Mouse (Mus musculus) spleen, adult 18-20 months (tissue): ENCODE data around the gene Adam8.

ENCODE experiments used
- DNase-seq, 2 experiments: peaks; one replicate each; pipeline ENCODE4 v3.0.0; 2022; ENCODE audit warnings: mixed read lengths in 2 of 2

Adam8 gene

DNA sequence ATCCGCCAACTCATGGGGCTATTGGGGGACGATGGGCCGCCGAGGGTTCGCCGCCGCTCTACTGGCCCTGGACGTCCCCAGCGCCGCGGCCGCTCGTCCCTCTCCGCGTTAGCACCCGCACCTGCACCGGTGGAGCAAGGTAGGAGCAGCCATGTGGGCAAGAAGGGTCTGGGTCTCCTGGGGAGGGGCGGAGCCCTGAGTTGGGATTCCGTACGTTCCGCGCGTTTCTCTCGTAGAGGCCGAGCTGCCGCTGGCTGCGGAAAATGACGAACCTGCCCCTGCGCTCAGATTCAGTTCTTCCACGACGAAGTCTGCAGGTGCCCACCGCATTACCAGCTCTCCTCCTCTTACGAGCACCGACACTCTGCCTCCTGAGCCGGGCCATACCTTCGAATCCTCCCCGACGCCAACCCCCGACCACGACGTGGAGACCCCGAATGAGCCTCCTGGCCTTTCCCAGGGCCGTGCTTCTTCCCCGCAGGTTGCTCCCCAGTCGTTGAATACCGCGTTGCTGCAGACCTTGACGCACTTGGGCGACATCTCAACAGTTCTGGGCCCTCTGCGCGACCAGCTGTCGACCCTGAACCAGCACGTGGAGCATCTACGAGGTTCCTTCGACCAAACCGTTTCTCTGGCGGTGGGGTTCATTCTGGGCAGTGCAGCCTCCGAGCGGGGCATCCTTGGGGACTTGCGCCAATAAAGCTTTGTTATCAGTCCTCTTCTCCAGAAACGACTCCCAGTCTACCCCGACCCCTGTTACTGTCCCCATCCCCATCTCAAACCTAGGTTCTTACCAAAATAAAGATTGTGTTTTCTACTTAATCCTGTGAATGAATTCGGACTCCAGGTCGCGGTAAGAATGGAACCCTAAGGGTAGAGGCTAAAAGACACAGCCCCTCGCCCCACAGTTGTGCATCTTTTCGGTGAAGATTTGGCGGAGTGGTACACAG, 47.8 kb downstream of the Adam8 start:
- DNase-seq = no peak

DNA sequence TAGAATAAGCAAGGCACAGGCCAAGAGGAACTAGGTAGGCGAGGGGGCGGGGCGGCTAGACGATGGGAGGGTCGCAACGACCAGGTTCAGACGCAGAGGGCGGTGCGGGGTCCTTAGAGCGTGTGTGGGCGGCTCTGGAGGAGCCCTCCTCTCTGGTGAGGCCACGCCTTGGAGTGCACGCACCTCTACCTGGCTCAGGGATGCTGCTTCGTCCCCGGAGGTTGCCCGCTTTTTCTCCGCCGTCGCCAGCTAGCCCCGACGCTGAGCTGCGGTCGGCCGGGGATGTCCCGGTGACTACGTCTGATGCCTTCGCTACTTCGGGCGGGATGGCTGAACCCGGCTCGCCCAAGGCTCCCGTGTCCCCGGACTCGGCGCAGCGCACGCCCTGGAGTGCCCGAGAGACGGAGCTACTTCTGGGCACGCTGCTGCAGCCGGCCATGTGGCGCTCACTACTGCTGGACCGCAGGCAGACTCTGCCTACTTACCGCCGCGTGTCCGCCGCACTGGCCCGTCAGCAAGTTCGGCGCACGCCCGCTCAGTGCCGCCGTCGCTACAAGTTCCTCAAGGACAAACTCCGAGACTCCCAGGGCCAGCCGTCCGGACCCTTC, 48.6 kb downstream of the Adam8 start, which contains the start of gene Utf1:
TSS of gene Utf1 (plus strand) at position 116 of the 608 bp plus-strand sequence.
- DNase-seq = peak in 1 of 2 experiments; percentile 30

DNA sequence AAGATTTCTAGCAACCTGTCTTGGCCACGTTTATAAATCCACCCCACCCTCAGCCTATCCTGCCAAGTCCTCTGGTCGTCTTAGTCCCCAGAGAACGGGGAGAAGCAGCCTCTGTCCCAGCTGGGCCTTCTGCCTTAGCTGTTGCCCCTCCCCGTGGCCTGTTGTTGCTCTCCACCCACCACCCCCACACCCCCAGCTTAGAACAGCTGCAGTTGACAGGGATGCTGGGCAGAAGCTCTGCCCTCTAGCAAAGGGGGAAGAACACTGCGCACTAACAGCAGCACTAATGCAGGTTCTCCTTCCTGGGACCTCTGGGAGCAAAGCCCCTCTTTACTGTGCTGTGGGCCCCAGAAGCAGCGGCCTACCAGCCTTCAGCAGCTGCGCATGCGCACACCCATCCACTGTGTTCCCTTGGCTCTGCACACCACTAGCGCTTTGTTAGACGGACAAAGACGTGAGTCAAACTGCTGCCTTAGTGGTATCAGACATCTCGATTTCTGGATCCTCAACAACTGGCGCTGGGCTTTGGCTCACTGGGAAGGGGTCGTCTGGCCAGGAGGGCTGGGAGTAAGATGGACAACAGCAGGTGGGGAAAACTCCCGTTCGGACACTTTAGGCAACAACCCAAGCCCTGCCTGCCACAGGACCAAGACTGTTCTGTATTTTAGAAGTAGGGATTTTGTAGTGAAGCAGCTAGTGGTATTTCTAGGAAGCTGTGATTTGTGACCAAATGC, 51.7 kb downstream of the Adam8 start:
- DNase-seq = no peak

DNA sequence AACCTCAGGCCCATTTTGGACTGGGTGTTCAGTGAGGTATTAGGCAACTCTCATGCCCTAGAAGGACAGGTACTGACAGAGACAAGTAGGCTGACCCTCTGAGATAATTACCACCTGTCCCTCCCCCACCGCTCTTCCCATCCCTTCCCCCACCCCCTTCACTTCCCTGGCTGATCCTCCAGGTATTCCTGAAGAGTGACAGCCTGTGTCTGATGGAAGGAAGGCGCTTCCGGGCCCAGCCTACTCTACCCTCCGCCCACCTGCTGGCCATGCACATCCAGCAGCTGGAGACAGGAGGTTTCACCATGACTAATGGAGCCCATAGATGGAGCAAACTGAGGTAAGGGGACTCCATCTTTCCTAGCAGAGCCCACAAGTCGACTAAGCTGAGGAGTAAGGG, 54.6 kb downstream of the Adam8 start:
- no peak for DNase-seq

DNA sequence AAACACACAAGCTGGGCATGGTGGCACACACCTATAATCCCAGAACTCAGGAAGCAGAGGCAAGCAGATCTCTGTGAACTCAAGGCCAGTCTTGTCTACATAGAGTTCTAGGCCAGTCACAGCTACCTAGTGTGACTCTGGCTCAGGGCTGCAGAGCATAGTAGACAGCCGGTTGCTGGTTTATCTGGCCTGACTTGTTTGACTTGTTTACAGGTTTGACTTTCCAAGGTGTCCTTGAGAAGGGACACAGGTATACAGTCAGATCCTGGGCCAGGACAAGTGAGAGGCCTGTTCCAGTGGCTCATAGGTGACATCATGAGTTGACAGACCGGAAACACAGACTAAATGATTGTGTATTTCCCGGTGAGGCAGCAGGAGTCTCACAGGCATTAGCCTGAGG, 55.2 kb downstream of the Adam8 start:
- no peak for DNase-seq

DNA sequence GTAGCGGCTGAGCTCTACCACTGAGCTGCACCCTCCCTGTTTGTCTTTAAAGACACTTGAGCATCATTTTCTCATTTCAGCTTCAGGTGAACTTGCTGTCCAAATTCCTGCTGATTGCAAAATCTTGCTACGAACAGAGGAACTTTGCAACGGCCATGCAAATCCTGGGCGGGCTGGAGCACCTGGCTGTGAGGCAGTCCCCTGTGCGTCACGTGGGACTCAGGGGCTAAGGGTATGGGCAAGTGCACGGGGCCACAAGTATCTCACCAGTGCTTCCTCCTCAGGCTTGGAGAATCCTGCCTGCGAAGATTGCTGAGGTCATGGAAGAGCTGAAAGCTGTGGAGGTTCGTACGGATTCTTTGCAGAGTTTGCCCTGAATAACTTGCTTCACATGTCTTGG, 55.7 kb downstream of the Adam8 start:
- DNase-seq = no peak

DNA sequence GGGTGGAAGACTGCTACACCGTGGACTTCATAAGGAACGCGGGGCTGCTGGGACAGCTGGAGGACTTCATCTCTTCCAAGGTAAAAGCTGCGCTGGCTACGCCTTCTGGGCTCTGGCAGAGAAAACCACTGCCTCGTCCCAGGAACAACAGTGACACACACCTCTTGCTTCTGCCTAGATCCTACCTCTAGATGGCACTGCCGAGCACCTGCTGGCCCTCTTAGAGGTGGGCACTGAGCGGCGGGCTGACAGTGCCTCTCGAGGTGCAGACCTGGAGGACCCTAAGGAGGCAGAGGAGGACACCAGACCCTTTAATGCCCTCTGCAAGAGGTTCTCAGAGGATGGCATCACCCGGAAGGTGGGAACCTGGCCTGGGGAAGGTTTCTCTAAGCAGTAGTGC, 61.6 kb downstream of the Adam8 start:
- DNase-seq = peak in 1 of 2 experiments; percentile 44
